Mouse (Mus musculus): ENCODE measurements around the gene Dusp7. TPM values are rescaled to one million over a fixed set of nuclear protein-coding genes. Genes with fewer than 3 reads are reported as not detected.

Dusp7 gene
- polyA plus RNA-seq, 1 experiment: 22.6 TPM

DNA sequence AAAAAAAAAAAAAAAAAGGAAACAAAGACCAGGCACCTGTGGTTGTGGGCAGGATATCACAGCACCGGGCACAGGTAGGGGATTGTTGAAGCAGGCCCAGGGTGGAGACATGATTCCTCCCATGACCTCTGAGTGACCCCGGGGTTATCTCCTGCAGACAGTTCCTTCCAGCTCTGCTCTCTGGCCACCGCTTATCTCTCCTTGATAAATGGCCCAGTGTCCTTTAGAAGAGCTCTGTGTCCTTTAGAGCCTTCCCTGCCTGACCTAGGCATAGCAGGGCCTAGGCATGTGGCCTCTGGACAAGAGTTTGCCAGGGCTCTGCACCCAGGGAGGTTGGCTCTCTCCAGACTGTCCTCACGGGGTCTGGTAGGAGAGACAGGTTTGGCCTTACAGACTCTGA lies 29.3 kb downstream of the Dusp7 start:
- Histone ChIP-seq H3K4me3 (ENCODE audit: low read depth, low read length) (no peak overlapping the region), H3K36me3 (ENCODE audit: control insufficient read depth, insufficient read depth, low read length, poor library complexity, severe bottlenecking) (no peaks in the 10 kb centered on the region), H3K4me1 (ENCODE audit: control insufficient read depth, insufficient read depth, low read length) (no peaks in the 10 kb centered on the region), H3K27me3 (ENCODE audit: control insufficient read depth, insufficient read depth, low read length, poor library complexity, severe bottlenecking) (no peaks in the 10 kb centered on the region), H3K27ac (ENCODE audit: insufficient read depth, low read length) (no peak overlapping the region), H3K9me3 (replicated peaks; ENCODE audit: control insufficient read depth, insufficient read depth, low read length, poor library complexity, severe bottlenecking) (no peaks in the 10 kb centered on the region), H3K9ac (ENCODE audit: low read depth, poor library complexity, severe bottlenecking) (no peak overlapping the region)
- TF ChIP-seq EP300 (IDR thresholded peaks at IDR 0.05; ENCODE audit: insufficient read depth, low read depth, low read length) (no peak), POLR2A (IDR thresholded peaks at IDR 0.05; ENCODE audit: insufficient read depth, low read length) (no peak), CTCF (IDR thresholded peaks at IDR 0.05; ENCODE audit: low read depth, low read length) (no peak)

DNA sequence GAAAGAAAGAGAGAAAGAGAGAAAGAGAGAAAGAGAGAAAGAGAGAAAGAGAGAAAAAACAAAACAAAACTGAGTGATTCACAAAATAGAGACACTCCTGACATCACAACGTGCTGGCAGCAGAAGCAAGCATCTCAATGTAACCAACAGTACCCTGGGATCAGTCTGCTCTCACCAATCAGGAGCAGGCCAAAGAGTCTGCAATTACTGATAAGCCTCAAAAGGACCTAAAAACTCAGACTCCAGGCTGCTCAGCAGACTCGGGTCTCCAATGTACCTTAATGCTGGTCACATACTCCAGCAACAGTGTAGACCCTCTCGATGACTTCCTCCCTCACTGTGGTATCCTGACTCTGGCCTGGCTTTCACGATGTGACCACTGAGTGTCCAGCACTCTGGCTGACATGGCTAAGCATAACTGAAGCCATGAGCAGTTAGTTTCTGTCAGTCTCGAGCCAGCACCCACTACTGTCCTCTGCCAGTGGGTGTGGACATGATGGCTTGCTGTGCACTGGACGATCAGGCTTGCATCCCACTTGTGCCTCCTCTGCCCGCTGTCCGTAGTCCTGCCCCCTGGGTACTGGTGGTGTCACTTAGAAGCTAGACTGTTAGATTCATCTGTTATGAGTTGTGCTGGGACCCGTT lies 30.4 kb downstream of the Dusp7 start:
- Histone ChIP-seq H3K27me3 (ENCODE audit: control insufficient read depth, insufficient read depth, low read length, poor library complexity, severe bottlenecking) (no peaks in the 10 kb centered on the region), H3K4me1 (ENCODE audit: control insufficient read depth, insufficient read depth, low read length) (no peaks in the 10 kb centered on the region), H3K27ac (ENCODE audit: insufficient read depth, low read length) (no peak overlapping the region), H3K9me3 (replicated peaks; ENCODE audit: control insufficient read depth, insufficient read depth, low read length, poor library complexity, severe bottlenecking) (no peaks in the 10 kb centered on the region), H3K36me3 (ENCODE audit: control insufficient read depth, insufficient read depth, low read length, poor library complexity, severe bottlenecking) (no peaks in the 10 kb centered on the region), H3K9ac (ENCODE audit: low read depth, poor library complexity, severe bottlenecking) (no peak overlapping the region), H3K4me3 (ENCODE audit: low read depth, low read length) (no peak overlapping the region)
- no peak for TF ChIP-seq EP300 (IDR thresholded peaks at IDR 0.05; ENCODE audit: insufficient read depth, low read depth, low read length)
- TF ChIP-seq CTCF (IDR thresholded peaks at IDR 0.05; ENCODE audit: low read depth, low read length): no peak
- TF ChIP-seq POLR2A (IDR thresholded peaks at IDR 0.05; ENCODE audit: insufficient read depth, low read length): no peak

DNA sequence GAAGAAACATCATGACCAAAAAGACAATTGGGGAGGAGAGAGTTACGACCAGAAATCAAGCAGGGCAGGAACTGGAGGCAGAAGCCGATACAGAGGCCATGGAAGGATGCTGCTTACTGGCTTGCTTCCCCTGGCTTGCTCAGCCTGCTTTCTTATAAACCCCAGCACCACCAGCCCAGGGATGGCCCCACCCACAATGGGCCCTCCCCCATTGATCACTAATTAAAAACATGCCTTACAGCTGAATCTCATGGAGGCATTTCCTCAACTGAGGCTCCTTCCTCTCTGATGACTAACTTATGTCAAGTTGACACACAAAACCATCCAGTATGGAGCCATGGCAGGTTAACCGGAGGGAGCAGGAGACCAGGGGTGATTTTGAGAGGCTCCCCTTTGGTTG lies 31.4 kb downstream of the Dusp7 start:
- no peaks in the 10 kb centered on the region for H3K27me3 ChIP-seq (ENCODE audit: control insufficient read depth, insufficient read depth, low read length, poor library complexity, severe bottlenecking)
- H3K27ac ChIP-seq (ENCODE audit: insufficient read depth, low read length): no peak overlapping the region
- H3K36me3 ChIP-seq (ENCODE audit: control insufficient read depth, insufficient read depth, low read length, poor library complexity, severe bottlenecking): no peaks in the 10 kb centered on the region
- no peaks in the 10 kb centered on the region for H3K4me1 ChIP-seq (ENCODE audit: control insufficient read depth, insufficient read depth, low read length)
- H3K9ac ChIP-seq (ENCODE audit: low read depth, poor library complexity, severe bottlenecking): no peak overlapping the region
- no peaks in the 10 kb centered on the region for H3K9me3 ChIP-seq (replicated peaks; ENCODE audit: control insufficient read depth, insufficient read depth, low read length, poor library complexity, severe bottlenecking)
- no peak overlapping the region for H3K4me3 ChIP-seq (ENCODE audit: low read depth, low read length)
- TF ChIP-seq POLR2A (IDR thresholded peaks at IDR 0.05; ENCODE audit: insufficient read depth, low read length): no peak
- no peak for TF ChIP-seq CTCF (IDR thresholded peaks at IDR 0.05; ENCODE audit: low read depth, low read length)
- TF ChIP-seq EP300 (IDR thresholded peaks at IDR 0.05; ENCODE audit: insufficient read depth, low read depth, low read length): no peak

DNA sequence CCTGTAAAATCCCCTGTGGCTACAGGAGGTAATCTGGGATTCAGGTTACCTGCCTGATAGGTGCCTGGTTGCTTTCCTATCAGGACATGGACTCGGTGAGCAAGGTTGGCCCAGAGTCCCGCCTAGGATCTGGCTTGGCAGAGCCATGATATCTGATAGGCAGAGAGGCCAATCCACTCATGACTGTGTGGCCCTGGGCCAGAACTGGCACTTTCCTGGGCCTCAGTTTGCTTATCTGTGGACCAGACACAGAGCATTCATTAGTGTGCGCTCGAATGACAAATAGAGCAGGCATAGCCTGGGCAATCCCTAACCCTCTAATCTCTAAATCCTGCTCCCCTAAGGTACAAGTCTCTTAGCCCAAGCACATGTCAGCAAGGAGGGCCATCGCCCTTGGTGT lies 33.7 kb downstream of the Dusp7 start:
- H3K4me1 ChIP-seq (ENCODE audit: control insufficient read depth, insufficient read depth, low read length): no peaks in the 10 kb centered on the region
- H3K36me3 ChIP-seq (ENCODE audit: control insufficient read depth, insufficient read depth, low read length, poor library complexity, severe bottlenecking): no peaks in the 10 kb centered on the region
- H3K27me3 ChIP-seq (ENCODE audit: control insufficient read depth, insufficient read depth, low read length, poor library complexity, severe bottlenecking): no peaks in the 10 kb centered on the region
- TF ChIP-seq EP300 (IDR thresholded peaks at IDR 0.05; ENCODE audit: insufficient read depth, low read depth, low read length) (no peak), CTCF (IDR thresholded peaks at IDR 0.05; ENCODE audit: low read depth, low read length) (no peak), POLR2A (IDR thresholded peaks at IDR 0.05; ENCODE audit: insufficient read depth, low read length) (no peak)
- H3K9ac ChIP-seq (ENCODE audit: low read depth, poor library complexity, severe bottlenecking): no peak overlapping the region
- no peak overlapping the region for H3K27ac ChIP-seq (ENCODE audit: insufficient read depth, low read length)
- H3K4me3 ChIP-seq (ENCODE audit: low read depth, low read length): no peak overlapping the region
- H3K9me3 ChIP-seq (replicated peaks; ENCODE audit: control insufficient read depth, insufficient read depth, low read length, poor library complexity, severe bottlenecking): no peaks in the 10 kb centered on the region

DNA sequence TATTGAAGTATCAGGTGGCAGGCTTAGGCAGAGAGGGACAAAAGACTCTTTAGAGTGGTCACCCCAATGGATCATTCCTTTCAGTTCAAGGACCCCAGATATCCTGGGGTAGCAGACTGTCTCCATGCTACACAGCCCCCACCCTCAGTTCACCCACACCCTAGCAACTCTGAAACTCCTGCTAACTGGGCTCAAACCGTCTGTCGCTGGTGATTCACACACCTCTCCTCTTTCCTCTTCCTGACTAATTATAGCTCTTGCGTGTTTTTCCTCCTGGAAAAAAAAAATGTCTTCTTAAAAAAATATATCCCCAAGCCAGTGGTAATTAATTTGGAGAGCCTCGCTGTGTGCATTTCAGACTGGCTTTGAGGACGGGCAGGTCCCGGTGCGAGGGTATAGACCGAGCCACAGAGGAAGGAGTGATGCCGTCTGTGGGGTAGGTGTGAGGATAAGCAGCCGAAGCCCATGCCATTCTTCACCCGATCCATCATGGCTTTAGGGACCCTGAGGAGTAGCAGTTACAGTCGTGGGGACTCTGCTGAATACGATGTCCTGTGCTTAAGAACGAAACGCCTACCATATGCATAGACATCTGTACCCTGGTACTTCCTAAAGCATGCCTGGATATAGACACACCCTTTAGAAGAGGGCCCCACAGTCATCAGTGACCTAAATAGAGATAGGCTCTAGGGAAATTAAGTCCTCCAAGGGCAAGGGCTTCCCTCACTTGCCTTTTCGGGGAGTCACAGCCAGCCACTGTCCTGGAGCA lies 34.4 kb downstream of the Dusp7 start:
- Histone ChIP-seq H3K9ac (ENCODE audit: low read depth, poor library complexity, severe bottlenecking) (no peak overlapping the region), H3K9me3 (replicated peaks; ENCODE audit: control insufficient read depth, insufficient read depth, low read length, poor library complexity, severe bottlenecking) (no peaks in the 10 kb centered on the region), H3K27ac (ENCODE audit: insufficient read depth, low read length) (no peak overlapping the region), H3K4me1 (ENCODE audit: control insufficient read depth, insufficient read depth, low read length) (no peaks in the 10 kb centered on the region), H3K27me3 (ENCODE audit: control insufficient read depth, insufficient read depth, low read length, poor library complexity, severe bottlenecking) (no peaks in the 10 kb centered on the region), H3K4me3 (ENCODE audit: low read depth, low read length) (no peak overlapping the region), H3K36me3 (ENCODE audit: control insufficient read depth, insufficient read depth, low read length, poor library complexity, severe bottlenecking) (no peaks in the 10 kb centered on the region)
- no peak for TF ChIP-seq CTCF (IDR thresholded peaks at IDR 0.05; ENCODE audit: low read depth, low read length)
- TF ChIP-seq POLR2A (IDR thresholded peaks at IDR 0.05; ENCODE audit: insufficient read depth, low read length): no peak
- TF ChIP-seq EP300 (IDR thresholded peaks at IDR 0.05; ENCODE audit: insufficient read depth, low read depth, low read length): no peak

DNA sequence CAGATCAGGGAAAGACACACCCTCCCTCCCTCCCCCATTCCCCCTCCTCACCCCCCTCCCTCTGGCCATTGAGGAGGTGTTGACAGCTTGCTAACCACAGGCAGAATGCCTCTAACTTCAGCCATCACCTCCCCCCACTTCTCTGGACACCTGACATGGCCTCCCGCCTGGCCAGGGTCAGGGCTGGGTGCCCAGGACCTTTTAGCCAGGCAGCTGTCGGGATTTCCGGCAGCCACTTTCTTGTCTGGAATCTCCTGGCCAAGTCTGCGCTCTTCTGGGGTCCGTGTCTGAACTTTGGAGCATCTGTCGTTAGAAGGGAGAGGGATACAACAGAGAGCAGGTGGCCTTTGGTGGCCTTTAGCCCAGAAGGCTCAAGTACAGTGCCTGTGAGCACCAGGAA lies 36.8 kb downstream of the Dusp7 start:
- no peak overlapping the region for H3K4me3 ChIP-seq (ENCODE audit: low read depth, low read length)
- H3K27ac ChIP-seq (ENCODE audit: insufficient read depth, low read length): no peak overlapping the region
- no peaks in the 10 kb centered on the region for H3K27me3 ChIP-seq (ENCODE audit: control insufficient read depth, insufficient read depth, low read length, poor library complexity, severe bottlenecking)
- H3K4me1 ChIP-seq (ENCODE audit: control insufficient read depth, insufficient read depth, low read length): no peaks in the 10 kb centered on the region
- no peaks in the 10 kb centered on the region for H3K36me3 ChIP-seq (ENCODE audit: control insufficient read depth, insufficient read depth, low read length, poor library complexity, severe bottlenecking)
- H3K9me3 ChIP-seq (replicated peaks; ENCODE audit: control insufficient read depth, insufficient read depth, low read length, poor library complexity, severe bottlenecking): no peaks in the 10 kb centered on the region
- TF ChIP-seq POLR2A (IDR thresholded peaks at IDR 0.05; ENCODE audit: insufficient read depth, low read length) (no peak), EP300 (IDR thresholded peaks at IDR 0.05; ENCODE audit: insufficient read depth, low read depth, low read length) (no peak), CTCF (IDR thresholded peaks at IDR 0.05; ENCODE audit: low read depth, low read length) (no peak)
- H3K9ac ChIP-seq (ENCODE audit: low read depth, poor library complexity, severe bottlenecking): no peak overlapping the region
